ENCODE assay signal across 9 mouse cellular contexts in genomic region chr15:89178954-89179629, GRCm38 (mm10). TPM values are rescaled to one million over a fixed set of nuclear protein-coding genes. Genes with fewer than 3 reads are reported as not detected.
DNase-seq lines count a peak whose midpoint lies in the region; ATAC-seq and TF ChIP-seq lines count a peak whose summit lies in the region.
"Had no signal": no experiment of that assay in that cellular context is flagged by ENCODE, and none has a peak within 500 bp of the region (broad histone marks: within the 10 kb centered on the region; RNA-seq: fewer than 3 reads in every experiment).

No protein-coding gene starts in this region.

- WGBS in hindbrain, embryonic 14.5 days = 3% methylated on average over 16 of the region's 16 CpGs
- 2% methylated on average over 16 of the region's 16 CpGs for WGBS in liver, adult 2 months
- 1% methylated on average over 15 of the region's 16 CpGs for WGBS in midbrain, embryonic 16.5 days

- DNase-seq in layer of hippocampus, adult 2 months (ENCODE audit: low spot score in 2 of 2) = no peak
- no peak for DNase-seq in layer of hippocampus, adult 9-10 months (ENCODE audit: low spot score)
- peak; percentile 84 for DNase-seq in cerebellum, adult 9-10 months
- DNase-seq in gastrocnemius, adult 18-20 months (ENCODE audit: low spot score) = peak; percentile 65
- DNase-seq in hindbrain, embryonic 14.5 days (ENCODE audit: low spot score) = peak; percentile 49
- DNase-seq in liver, adult 2 months (ENCODE audit: extremely low read depth, low read depth, low spot score) = peak; percentile 95
- peak; percentile 63 for DNase-seq in urinary bladder, adult 2 months (ENCODE audit: low spot score)

- TF ChIP-seq POLR2A in liver, adult 2 months (IDR thresholded peaks at IDR 0.05; ENCODE audit: extremely low read depth, insufficient read depth, low read length) = peak; percentile 52; the same call in 1 of the 2 replicates

- H3K4me1 ChIP-seq in hindbrain, embryonic 14.5 days (replicated peaks; ENCODE audit: control insufficient read depth, insufficient read depth, low read length) = peaks cover 61% of the 10 kb centered on the region
- peaks cover 42% of the 10 kb centered on the region for H3K4me1 ChIP-seq in liver, adult 2 months (ENCODE audit: control insufficient read depth, insufficient read depth, low read length)
- peaks cover 58% of the 10 kb centered on the region for H3K4me1 ChIP-seq in midbrain, embryonic 16.5 days (ENCODE audit: control insufficient read depth, insufficient read depth, low read length)

- no peak for ATAC-seq in hindbrain, embryonic 14.5 days (ENCODE audit: low FRiP score)
- ATAC-seq in midbrain, embryonic 16.5 days = no peak

- no peaks in the 10 kb centered on the region for H3K9me3 ChIP-seq in hindbrain, embryonic 14.5 days (ENCODE audit: control insufficient read depth, low read length)
- no peaks in the 10 kb centered on the region for H3K9me3 ChIP-seq in midbrain, embryonic 16.5 days (replicated peaks; ENCODE audit: control insufficient read depth, low read length, poor library complexity, severe bottlenecking)

- H3K4me3 ChIP-seq in layer of hippocampus, adult 2 months = peak overlapping the region; percentile 75
- H3K4me3 ChIP-seq in hindbrain, embryonic 14.5 days (replicated peaks; ENCODE audit: low read length) = peak overlapping the region; percentile 81
- peak overlapping the region; percentile 82 for H3K4me3 ChIP-seq in liver, adult 2 months (ENCODE audit: insufficient read depth, low read depth, low read length)
- H3K4me3 ChIP-seq in midbrain, embryonic 16.5 days (ENCODE audit: low read depth, low read length) = peak overlapping the region; percentile 77

- H3K27ac ChIP-seq in layer of hippocampus, adult 2 months = peak overlapping the region; percentile 96
- peak overlapping the region; percentile 95 for H3K27ac ChIP-seq in hindbrain, embryonic 14.5 days
- peak overlapping the region; percentile 96 for H3K27ac ChIP-seq in liver, adult 2 months (replicated peaks; ENCODE audit: insufficient read depth, low read depth, low read length)
- H3K27ac ChIP-seq in midbrain, embryonic 16.5 days (ENCODE audit: low read length) = peak overlapping the region; percentile 85

- H3K36me3 ChIP-seq in hindbrain, embryonic 14.5 days (replicated peaks; ENCODE audit: control insufficient read depth, insufficient read depth) = no peaks in the 10 kb centered on the region
- H3K36me3 ChIP-seq in liver, adult 2 months (ENCODE audit: control insufficient read depth, insufficient read depth, low read length) = no peaks in the 10 kb centered on the region
- H3K36me3 ChIP-seq in midbrain, embryonic 16.5 days (ENCODE audit: control insufficient read depth, insufficient read depth, low read length) = no peaks in the 10 kb centered on the region

- no peaks in the 10 kb centered on the region for H3K27me3 ChIP-seq in hindbrain, embryonic 14.5 days (ENCODE audit: control insufficient read depth, insufficient read depth, low read length)
- H3K27me3 ChIP-seq in liver, adult 2 months (ENCODE audit: control insufficient read depth, insufficient read depth, low read length) = no peaks in the 10 kb centered on the region
- no peaks in the 10 kb centered on the region for H3K27me3 ChIP-seq in midbrain, embryonic 16.5 days (ENCODE audit: control insufficient read depth, insufficient read depth, low read depth, low read length)

- peaks cover 34% of the 10 kb centered on the region for H3K79me2 ChIP-seq in liver, adult 2 months (ENCODE audit: control insufficient read depth, insufficient read depth, low read length)

- peak overlapping the region; percentile 97 for H3K9ac ChIP-seq in hindbrain, embryonic 14.5 days
- H3K9ac ChIP-seq in liver, adult 2 months (ENCODE audit: low read depth, low read length) = peak overlapping the region; percentile 87
- peak overlapping the region; percentile 94 for H3K9ac ChIP-seq in midbrain, embryonic 16.5 days (ENCODE audit: low read depth, low read length)

- H3K4me2 ChIP-seq in hindbrain, embryonic 14.5 days (replicated peaks) = peak overlapping the region; percentile 88
- H3K4me2 ChIP-seq in midbrain, embryonic 16.5 days (ENCODE audit: low read length) = peak overlapping the region; percentile 97

- no peak for TF ChIP-seq CTCF in layer of hippocampus, adult 2 months (conservative IDR thresholded peaks at IDR 0.05)
- TF ChIP-seq CTCF in liver, adult 2 months (IDR thresholded peaks at IDR 0.05; ENCODE audit: low read depth, low read length) = no peak

RNA-seq across cellular contexts. Expression of gene Plxnb2, which starts 1.5 kb away (rescaled TPM):
- 10 to 100 TPM; 49.7 to 59.1 TPM for total RNA-seq in layer of hippocampus, adult 2 months (2021)
- 1 to 10 TPM; 4.0 to 8.2 TPM for total RNA-seq in gastrocnemius, adult 18-20 months (2021)
- 99.2 and 101 TPM in 2 replicates for polyA plus RNA-seq in hindbrain, embryonic 14.5 days (2014; fragmentation: Nextera tagmentation; extraction: Ambion mirVana)
- total RNA-seq in liver, adult 2 months (2014; rRNA removed) = 80.0 and 111 TPM in 2 replicates
- polyA plus RNA-seq in liver, adult 2 months (2012; rRNA removed) = 189 and 199 TPM in 2 replicates
- 90.1 and 92.1 TPM in 2 replicates for polyA plus RNA-seq in midbrain, embryonic 16.5 days (2015; fragmentation: Nextera tagmentation; extraction: Ambion mirVana)
- 171 and 187 TPM in 2 replicates for polyA plus RNA-seq in urinary bladder, adult 2 months (2012; rRNA removed)

RNA-seq across cellular contexts. Expression of gene Dennd6b, which starts 17.2 kb away (rescaled TPM):
- 10 to 100 TPM; 39.6 to 41.5 TPM for total RNA-seq in layer of hippocampus, adult 2 months (2021)
- 1 to 10 TPM; 8.8 to 9.6 TPM for total RNA-seq in gastrocnemius, adult 18-20 months (2021)
- 71.4 and 71.6 TPM in 2 replicates for polyA plus RNA-seq in hindbrain, embryonic 14.5 days (2014; fragmentation: Nextera tagmentation; extraction: Ambion mirVana)
- 2.8 and 3.4 TPM in 2 replicates for total RNA-seq in liver, adult 2 months (2014; rRNA removed)
- polyA plus RNA-seq in liver, adult 2 months (2012; rRNA removed) = 8.4 and 10.0 TPM in 2 replicates
- polyA plus RNA-seq in midbrain, embryonic 16.5 days (2015; fragmentation: Nextera tagmentation; extraction: Ambion mirVana) = 120 and 124 TPM in 2 replicates
- polyA plus RNA-seq in urinary bladder, adult 2 months (2012; rRNA removed) = 16.0 and 23.8 TPM in 2 replicates

RNA-seq across cellular contexts. Expression of gene Mapk11, which starts 29.7 kb away (rescaled TPM):
- total RNA-seq in layer of hippocampus, adult 2 months (2021) = 10 to 100 TPM; 21.6 to 25.8 TPM
- 1 to 10 TPM in 1 of 2 experiments, under 1 TPM in 1; 0.89 to 1.9 TPM for total RNA-seq in gastrocnemius, adult 18-20 months (2021)
- 20.4 and 22.4 TPM in 2 replicates for polyA plus RNA-seq in hindbrain, embryonic 14.5 days (2014; fragmentation: Nextera tagmentation; extraction: Ambion mirVana)
- total RNA-seq in liver, adult 2 months (2014; rRNA removed) = 0.74 and 1.1 TPM in 2 replicates
- 1.1 and 1.3 TPM in 2 replicates for polyA plus RNA-seq in liver, adult 2 months (2012; rRNA removed)
- 29.0 and 32.6 TPM in 2 replicates for polyA plus RNA-seq in midbrain, embryonic 16.5 days (2015; fragmentation: Nextera tagmentation; extraction: Ambion mirVana)
- polyA plus RNA-seq in urinary bladder, adult 2 months (2012; rRNA removed) = 6.6 and 7.5 TPM in 2 replicates

RNA-seq across cellular contexts. Expression of gene Ppp6r2, which starts 32.3 kb away (rescaled TPM):
- 100 to 1,000 TPM; 170 to 172 TPM for total RNA-seq in layer of hippocampus, adult 2 months (2021)
- 10 to 100 TPM; 90.7 to 93.0 TPM for total RNA-seq in gastrocnemius, adult 18-20 months (2021)
- polyA plus RNA-seq in hindbrain, embryonic 14.5 days (2014; fragmentation: Nextera tagmentation; extraction: Ambion mirVana) = 78.2 and 84.0 TPM in 2 replicates
- total RNA-seq in liver, adult 2 months (2014; rRNA removed) = 43.9 and 57.5 TPM in 2 replicates
- 115 and 143 TPM in 2 replicates for polyA plus RNA-seq in liver, adult 2 months (2012; rRNA removed)
- polyA plus RNA-seq in midbrain, embryonic 16.5 days (2015; fragmentation: Nextera tagmentation; extraction: Ambion mirVana) = 76.7 and 82.0 TPM in 2 replicates
- 29.1 and 41.4 TPM in 2 replicates for polyA plus RNA-seq in urinary bladder, adult 2 months (2012; rRNA removed)

RNA-seq across cellular contexts. Expression of gene Mapk12, which starts 38.6 kb away (rescaled TPM):
- total RNA-seq in layer of hippocampus, adult 2 months (2021) = 1 to 10 TPM; 4.4 to 5.6 TPM
- total RNA-seq in gastrocnemius, adult 18-20 months (2021) = 100 to 1,000 TPM; 142 to 145 TPM
- polyA plus RNA-seq in hindbrain, embryonic 14.5 days (2014; fragmentation: Nextera tagmentation; extraction: Ambion mirVana) = 3.3 and 4.0 TPM in 2 replicates
- total RNA-seq in liver, adult 2 months (2014; rRNA removed) = 2.4 and 3.3 TPM in 2 replicates
- polyA plus RNA-seq in liver, adult 2 months (2012; rRNA removed) = 1.6 and 2.1 TPM in 2 replicates
- polyA plus RNA-seq in midbrain, embryonic 16.5 days (2015; fragmentation: Nextera tagmentation; extraction: Ambion mirVana) = 3.0 and 4.4 TPM in 2 replicates
- 44.5 and 49.8 TPM in 2 replicates for polyA plus RNA-seq in urinary bladder, adult 2 months (2012; rRNA removed)
- total RNA-seq: MEL had no signal

Comparison
In these comparisons a context has a peak if more than half of its experiments do, and no peak if none do; other contexts are left out.
1. DNase-seq: peak in cerebellum, adult 9-10 months (single experiment), gastrocnemius, adult 18-20 months (single experiment), hindbrain, embryonic 14.5 days (single experiment), liver, adult 2 months (single experiment) and urinary bladder, adult 2 months (single experiment); none in layer of hippocampus, adult 2 months (0 of 2) and layer of hippocampus, adult 9-10 months (single experiment).
2. Peak in every context shown above with its lines, with median percentiles within 50 percentile points of each other: H3K27ac ChIP-seq, H3K4me3 ChIP-seq and H3K9ac ChIP-seq.